Mouse (Mus musculus) cortical plate, adult 2 months (tissue): ENCODE measurements around the gene Chac2. TPM values are rescaled to one million over a fixed set of nuclear protein-coding genes. Genes with fewer than 3 reads are reported as not detected.

Source experiments
- H3K27ac ChIP-seq: fragments of 200-500 bp; 2 replicates; pipeline ENCODE4 v1.5.1; 2012; ENCODE audit warnings: low read length, control low read depth, inconsistent platforms; ENCODE audit not compliant: insufficient read depth
- H3K4me1 ChIP-seq: fragments of 200-500 bp; 2 replicates; pipeline ENCODE4 v1.6.1; 2011; ENCODE audit warnings: low read length; ENCODE audit not compliant: control insufficient read depth, insufficient read depth
- H3K4me3 ChIP-seq: fragments of 200-500 bp; 2 replicates; pipeline ENCODE4 v1.5.1; 2011; ENCODE audit warnings: mild to moderate bottlenecking, low read length, control low read depth; ENCODE audit not compliant: insufficient read depth
- CTCF ChIP-seq: fragments of 200-500 bp; IDR thresholded peaks from 2 replicates; pipeline ENCODE4 v1.5.1; 2011; ENCODE audit warnings: mild to moderate bottlenecking, control low read depth, low read length; ENCODE audit not compliant: insufficient read depth; ENCODE audit errors: extremely low read depth
- POLR2A ChIP-seq: fragments of 200-500 bp; IDR thresholded peaks from 2 replicates; pipeline ENCODE4 v1.6.1; 2011; ENCODE audit warnings: mild to moderate bottlenecking, low read length, control low read depth; ENCODE audit not compliant: insufficient read depth; ENCODE audit errors: extremely low read depth
- polyA plus RNA-seq: library from polyadenylated mRNA; depleted of rRNA; stranded (reverse); fragments of >200 nt; gene quantifications from 2 replicates; pipeline ENCODE4 v1.2.3, GENCODE M21; 2012; rRNA removed

Gene Chac2
- polyA plus RNA-seq, 1 experiment = 10.1 TPM

DNA sequence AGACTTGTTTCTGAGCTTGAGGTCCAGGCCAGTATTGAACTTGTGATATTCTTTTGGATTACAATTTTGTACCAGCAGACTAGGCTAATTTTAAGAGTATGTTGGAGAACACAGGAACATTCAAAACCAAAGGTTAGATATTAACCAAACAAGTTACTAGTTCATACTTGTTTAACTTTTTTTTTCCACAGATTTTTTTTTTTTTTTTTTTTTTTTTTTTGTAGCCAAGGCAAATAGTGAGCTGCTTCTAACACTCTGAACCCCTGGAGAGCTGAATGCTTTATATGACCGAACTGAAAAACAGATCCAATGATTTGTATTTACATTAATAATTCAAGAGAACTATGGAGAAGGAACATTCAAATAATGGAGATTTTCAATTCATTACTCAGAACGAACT is 913 bp downstream of the Chac2 start:
- Histone ChIP-seq H3K4me3 (peak overlapping the region; percentile 92), H3K27ac (no peak overlapping the region), H3K4me1 (peaks cover 2% of the 10 kb centered on the region; the same call in 1 of the 2 replicates)
- TF ChIP-seq CTCF (no peak), POLR2A (no peak)

DNA sequence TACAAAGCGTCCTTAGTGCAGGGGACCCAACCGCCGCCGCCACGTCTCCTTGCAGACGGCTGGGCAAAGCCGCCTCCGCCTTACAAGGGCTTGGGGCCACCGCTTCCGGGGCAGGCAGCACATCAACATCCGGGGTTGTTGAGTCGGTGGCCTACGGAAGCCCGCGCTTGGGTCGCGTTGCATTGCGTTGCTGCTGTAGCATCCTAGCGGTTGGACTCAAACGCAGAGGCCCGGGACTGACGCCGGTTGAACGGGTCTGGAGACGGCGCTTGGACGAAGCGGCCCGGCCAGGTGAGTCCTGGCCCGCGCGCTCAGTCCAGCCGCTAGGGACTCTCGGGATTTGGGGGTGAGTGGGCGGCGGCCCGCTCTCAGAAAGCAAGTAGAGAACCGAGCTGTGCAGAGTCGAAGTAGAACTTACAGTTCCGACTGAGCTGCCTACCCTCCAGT is 31.8 kb downstream of the Chac2 start, which contains the start of gene Erlec1:
TSS of gene Erlec1 (minus strand) at position 57 of the 447 bp plus-strand sequence.
- H3K27ac ChIP-seq = peak within 1 kb of the TSS; percentile 82

DNA sequence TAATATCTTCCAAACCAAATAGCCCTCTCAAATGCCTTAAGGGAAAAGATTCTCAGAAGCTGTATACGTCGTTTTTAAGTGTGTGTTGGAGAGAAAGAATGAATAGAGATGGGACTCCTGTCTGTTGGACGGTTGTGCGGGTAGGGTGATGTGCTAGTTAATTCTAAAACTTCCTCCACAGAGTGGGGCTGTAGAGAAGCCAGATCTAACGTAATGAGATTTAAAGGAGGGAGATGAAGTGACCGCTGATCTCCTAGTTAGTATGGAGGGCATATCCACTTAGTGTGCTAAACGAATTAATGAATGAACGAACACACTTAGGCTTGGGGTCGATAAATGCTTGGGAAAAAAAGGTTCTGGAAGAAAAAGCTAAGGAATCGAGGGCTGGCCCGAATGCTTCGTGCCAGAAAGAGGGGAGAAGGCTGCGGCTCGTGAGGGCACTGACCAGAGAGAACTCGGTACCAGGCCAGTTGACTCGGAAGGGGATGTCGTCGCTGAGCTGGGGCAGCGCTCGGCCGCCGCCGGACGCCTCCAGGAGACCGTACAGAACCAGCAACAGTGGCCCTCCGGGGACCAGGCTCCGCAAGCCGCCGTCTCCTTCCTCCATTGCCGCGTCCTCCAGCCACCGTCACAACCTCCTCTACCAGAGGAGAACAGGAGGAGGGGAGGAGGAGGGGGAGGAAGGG is 32.5 kb downstream of the Chac2 start:
- TF ChIP-seq CTCF = no peak
- TF ChIP-seq POLR2A = no peak
- Histone ChIP-seq H3K27ac (peak overlapping the region; percentile 82), H3K4me1 (no peaks in the 10 kb centered on the region), H3K4me3 (peak overlapping the region; percentile 99)

More for the DNA sequence above, 31.8 kb downstream of the Chac2 start, which contains the start of gene Erlec1:
- TF ChIP-seq POLR2A = peak; percentile 79
- TF ChIP-seq CTCF = no peak
- Histone ChIP-seq H3K4me1 (no peaks in the 10 kb centered on the region), H3K4me3 (peak within 1 kb of the TSS; percentile 99)

DNA sequence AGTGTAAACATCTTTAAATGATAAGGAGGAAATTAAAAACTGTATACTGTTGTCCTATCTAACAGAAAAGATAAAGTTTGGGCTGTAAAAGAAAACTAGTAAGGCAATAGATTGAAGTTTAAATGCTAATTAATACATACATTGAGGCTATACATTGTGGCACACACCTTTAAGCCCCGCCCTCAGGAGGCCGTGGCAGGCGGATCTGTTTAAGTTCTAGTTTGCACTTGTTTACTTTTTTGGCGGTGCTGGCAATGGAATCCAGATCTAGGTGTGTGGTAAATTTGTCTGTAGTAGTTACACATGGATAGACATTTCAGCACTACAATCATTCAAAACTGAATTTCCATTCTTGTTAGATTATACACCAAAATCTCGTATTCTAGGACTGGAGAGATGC is 33.3 kb downstream of the Chac2 start:
- Histone ChIP-seq H3K4me1 (no peaks in the 10 kb centered on the region), H3K4me3 (peak overlapping the region; percentile 99; the same call in 1 of the 2 replicates), H3K27ac (no peak overlapping the region)
- TF ChIP-seq CTCF (no peak), POLR2A (no peak)

DNA sequence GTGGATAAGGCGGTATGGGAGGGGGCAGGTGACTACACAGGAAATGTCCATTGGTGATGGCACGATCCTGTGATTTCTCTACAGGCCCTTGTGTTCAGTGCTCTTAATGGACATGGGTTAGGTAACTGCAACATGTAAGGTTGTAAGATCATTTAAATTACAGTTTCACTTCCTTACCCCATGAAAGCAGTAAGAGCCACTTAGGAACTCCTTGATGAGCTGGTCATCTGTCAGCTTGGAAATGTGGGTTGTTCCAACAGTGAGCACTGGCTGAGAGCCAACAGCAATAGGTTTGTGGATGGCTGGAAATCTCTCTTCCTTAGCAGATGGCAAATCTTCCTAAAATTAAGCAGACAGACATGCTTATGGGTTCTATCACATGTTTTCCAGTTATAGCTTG is 42.6 kb downstream of the Chac2 start:
- Histone ChIP-seq H3K4me1 (no peaks in the 10 kb centered on the region), H3K27ac (no peak overlapping the region), H3K4me3 (no peak overlapping the region)
- TF ChIP-seq POLR2A (no peak), CTCF (no peak)

DNA sequence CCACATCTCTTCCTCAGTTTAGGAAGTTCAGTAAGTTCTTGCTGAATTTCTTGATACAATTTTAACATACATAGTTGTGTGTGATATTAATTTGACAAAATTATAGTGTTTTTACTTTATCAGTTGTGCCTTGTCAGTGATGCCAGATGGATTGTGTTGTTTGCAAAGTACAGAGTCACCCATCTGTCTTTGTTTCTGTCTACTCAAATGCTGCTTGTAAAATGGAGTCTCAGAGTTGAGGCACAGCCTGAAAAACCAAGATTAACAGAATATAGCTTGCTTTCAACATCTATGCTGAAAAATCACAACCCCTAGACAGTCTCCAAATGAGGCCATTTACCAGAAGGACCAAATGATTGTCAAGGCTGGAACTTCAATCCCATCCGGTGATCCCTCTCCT is 57.7 kb downstream of the Chac2 start:
- TF ChIP-seq POLR2A = no peak
- no peak for TF ChIP-seq CTCF
- Histone ChIP-seq H3K27ac (no peak overlapping the region), H3K4me3 (no peak overlapping the region), H3K4me1 (no peaks in the 10 kb centered on the region)

DNA sequence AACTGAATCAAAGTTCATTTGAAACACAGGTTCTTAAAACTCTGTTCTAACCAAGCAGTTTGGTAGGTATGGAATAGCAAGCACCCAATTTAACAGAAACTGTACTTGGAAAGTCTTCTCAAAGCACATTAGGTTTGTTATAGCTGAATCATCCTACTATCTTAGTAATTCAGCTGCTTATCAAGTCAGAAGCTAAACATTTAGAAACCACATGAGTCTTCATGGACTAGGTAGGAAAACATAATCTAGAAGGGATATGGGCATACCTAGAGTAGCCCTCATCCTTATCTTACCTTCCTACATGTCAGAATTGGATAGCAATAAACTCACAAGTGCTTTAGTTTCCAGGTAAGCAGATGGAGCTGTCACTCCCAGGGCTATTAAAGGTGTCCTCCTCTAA is 58.1 kb downstream of the Chac2 start:
- Histone ChIP-seq H3K4me1 (no peaks in the 10 kb centered on the region), H3K4me3 (no peak overlapping the region), H3K27ac (no peak overlapping the region)
- TF ChIP-seq POLR2A (no peak), CTCF (no peak)

Other genes with a start within 250 kb of the Chac2 start
- gene Psme4, start 214.6 kb downstream of the Chac2 start, polyA plus RNA-seq = 29.3 and 31.4 TPM in 2 replicates
- 10.8 and 10.9 TPM in 2 replicates for gene Gpr75, start 101.0 kb downstream of the Chac2 start, polyA plus RNA-seq
- 9.0 and 10.3 TPM in 2 replicates for gene Asb3, start 100.9 kb downstream of the Chac2 start, polyA plus RNA-seq
- gene Erlec1, start 32.0 kb downstream of the Chac2 start, polyA plus RNA-seq = 36.6 and 38.2 TPM in 2 replicates
- gene Gm17332, start 196.1 kb upstream of the Chac2 start, polyA plus RNA-seq = not detected in 2 replicates